In the genomic region with DNA sequence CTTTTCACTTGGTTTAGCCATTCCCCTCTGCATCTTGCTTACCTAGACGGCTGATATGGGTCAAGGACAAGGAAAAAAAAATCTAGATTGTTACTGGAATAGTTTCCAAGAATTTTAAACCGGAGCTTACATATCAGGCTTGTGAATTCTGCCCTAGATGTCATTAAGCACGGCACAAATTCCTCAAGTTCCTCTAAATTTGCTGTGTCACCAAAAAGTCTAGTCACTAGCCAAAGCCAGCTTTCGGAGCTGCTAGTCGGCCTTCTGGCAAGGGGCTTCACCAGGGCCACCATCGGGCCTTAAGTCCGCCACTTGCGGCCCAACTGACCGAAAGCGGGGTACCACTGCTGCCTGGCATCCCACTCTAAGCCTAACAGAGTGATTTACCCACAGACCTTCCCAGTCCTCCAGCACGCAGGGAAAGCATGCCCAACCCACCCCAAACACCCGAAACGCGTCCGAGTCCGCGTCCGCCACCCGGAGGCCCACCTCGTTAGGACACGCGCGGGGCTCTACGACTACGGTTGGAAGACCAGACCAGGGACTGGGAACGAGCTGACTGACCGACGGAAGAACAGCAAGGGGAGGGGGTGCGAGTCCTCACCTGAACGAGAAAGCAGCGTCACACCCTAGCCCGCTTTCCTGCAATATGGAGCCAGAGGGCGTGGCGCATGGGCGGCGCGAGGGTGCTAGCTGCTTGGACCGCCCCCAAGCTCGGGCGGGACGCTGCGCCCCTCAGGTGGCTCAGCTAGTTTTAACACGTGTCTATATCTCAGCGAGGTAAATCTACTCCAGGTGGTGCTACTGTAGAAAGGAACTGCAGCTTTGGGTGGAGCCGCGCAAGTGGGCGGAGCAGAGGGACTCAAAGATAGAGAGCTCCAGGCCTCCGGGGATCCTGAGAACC, we compare ENCODE assay signal across 8 mouse cellular contexts. TPM values are rescaled to one million over a fixed set of nuclear protein-coding genes. Genes with fewer than 3 reads are reported as not detected.
DNase-seq lines count a peak whose midpoint lies in the region; ATAC-seq lines count a peak whose summit lies in the region.

TSS of gene Anxa7 (minus strand) at position 843 of the 904 bp plus-strand sequence.

- WGBS in embryonic facial prominence, embryonic 13.5 days = under 1% methylated on average over 48 of the region's 48 CpGs
- under 1% methylated on average over 48 of the region's 48 CpGs for WGBS in limb, embryonic 13.5 days
- WGBS in midbrain, embryonic 16.5 days = 2% methylated on average over 48 of the region's 48 CpGs

- H3K4me1 ChIP-seq in embryonic facial prominence, embryonic 13.5 days = peaks cover 25% of the 10 kb centered on the region
- peaks cover 23% of the 10 kb centered on the region for H3K4me1 ChIP-seq in limb, embryonic 13.5 days
- peaks cover 5% of the 10 kb centered on the region; the same call in 1 of the 2 replicates for H3K4me1 ChIP-seq in midbrain, embryonic 16.5 days (ENCODE audit: control insufficient read depth, insufficient read depth, low read length)

- no peaks in the 10 kb centered on the region for H3K27me3 ChIP-seq in embryonic facial prominence, embryonic 13.5 days
- no peaks in the 10 kb centered on the region for H3K27me3 ChIP-seq in limb, embryonic 13.5 days
- no peaks in the 10 kb centered on the region for H3K27me3 ChIP-seq in midbrain, embryonic 16.5 days (ENCODE audit: control insufficient read depth, insufficient read depth, low read depth, low read length)

- peak within 1 kb of the TSS; percentile 68 for H3K27ac ChIP-seq in embryonic facial prominence, embryonic 13.5 days
- peak within 1 kb of the TSS; percentile 65; the same call in 1 of the 2 replicates for H3K27ac ChIP-seq in limb, embryonic 13.5 days
- H3K27ac ChIP-seq in midbrain, embryonic 16.5 days (ENCODE audit: low read length) = peak within 1 kb of the TSS; percentile 50; the same call in 1 of the 2 replicates

- no peaks in the 10 kb centered on the region for H3K9me3 ChIP-seq in embryonic facial prominence, embryonic 13.5 days
- no peaks in the 10 kb centered on the region for H3K9me3 ChIP-seq in limb, embryonic 13.5 days
- no peaks in the 10 kb centered on the region for H3K9me3 ChIP-seq in midbrain, embryonic 16.5 days (replicated peaks; ENCODE audit: control insufficient read depth, low read length, poor library complexity, severe bottlenecking)

- ATAC-seq in embryonic facial prominence, embryonic 13.5 days (ENCODE audit: insufficient number of reproducible peaks, insufficient read depth, low FRiP score, low TSS enrichment, low read depth) = peak; percentile 88
- peak; percentile 89 for ATAC-seq in limb, embryonic 13.5 days (ENCODE audit: low FRiP score, low read depth)
- ATAC-seq in midbrain, embryonic 16.5 days = peak; percentile 86

- H3K4me2 ChIP-seq in embryonic facial prominence, embryonic 13.5 days = peak within 1 kb of the TSS; percentile 77
- H3K4me2 ChIP-seq in limb, embryonic 13.5 days (replicated peaks) = peak within 1 kb of the TSS; percentile 80
- H3K4me2 ChIP-seq in midbrain, embryonic 16.5 days (ENCODE audit: low read length) = peak within 1 kb of the TSS; percentile 89

- peak; percentile 81 for DNase-seq in 3134 (ENCODE audit: extremely low read depth, insufficient read length, low spot score)
- DNase-seq in adrenal gland, postnatal 36 days = peak; percentile 86 to 87
- peak; percentile 84 to 89 for DNase-seq in heart, adult 18-20 months
- peak; percentile 90 to 93 for DNase-seq in kidney, adult 8-10 months
- DNase-seq in spleen, postnatal 14 days (ENCODE audit: low spot score in 2 of 2) = peak; percentile 59 to 64

- H3K9ac ChIP-seq in embryonic facial prominence, embryonic 13.5 days = peak within 1 kb of the TSS; percentile 81
- peak within 1 kb of the TSS; percentile 75 for H3K9ac ChIP-seq in limb, embryonic 13.5 days
- peak within 1 kb of the TSS; percentile 76 for H3K9ac ChIP-seq in midbrain, embryonic 16.5 days (ENCODE audit: low read depth, low read length)

- peak within 1 kb of the TSS; percentile 76 for H3K4me3 ChIP-seq in embryonic facial prominence, embryonic 13.5 days
- H3K4me3 ChIP-seq in limb, embryonic 13.5 days = peak within 1 kb of the TSS; percentile 71
- peak within 1 kb of the TSS; percentile 77 for H3K4me3 ChIP-seq in midbrain, embryonic 16.5 days (ENCODE audit: low read depth, low read length)

- H3K36me3 ChIP-seq in embryonic facial prominence, embryonic 13.5 days = peaks cover 12% of the 10 kb centered on the region
- peaks cover 10% of the 10 kb centered on the region for H3K36me3 ChIP-seq in limb, embryonic 13.5 days
- no peaks in the 10 kb centered on the region for H3K36me3 ChIP-seq in midbrain, embryonic 16.5 days (ENCODE audit: control insufficient read depth, insufficient read depth, low read length)

RNA-seq across cellular contexts. Expression of gene Anxa7, which starts in this region (rescaled TPM):
- 100 to 1,000 TPM; 108 to 119 TPM for total RNA-seq in adrenal gland, postnatal 36 days (2021)
- polyA plus RNA-seq in embryonic facial prominence, embryonic 13.5 days (2015; fragmentation: Nextera tagmentation; extraction: Ambion mirVana) = 39.5 and 42.0 TPM in 2 replicates
- total RNA-seq in heart, adult 18-20 months (2021) = 10 to 100 TPM; 51.3 to 54.3 TPM
- 36.1 and 37.4 TPM in 2 replicates for polyA plus RNA-seq in limb, embryonic 13.5 days (2015; fragmentation: Nextera tagmentation; extraction: Ambion mirVana)
- 13.1 and 16.1 TPM in 2 replicates for polyA plus RNA-seq in midbrain, embryonic 16.5 days (2015; fragmentation: Nextera tagmentation; extraction: Ambion mirVana)

Comparison
In these comparisons a context has a peak if more than half of its experiments do, and no peak if none do; other contexts are left out.
1. Peak in every context shown above with its lines: DNase-seq, ATAC-seq, H3K4me3 ChIP-seq and H3K27ac ChIP-seq.